Mouse (Mus musculus) testis, postnatal 10 days (tissue): ENCODE measurements around the gene Coa4.
A peak's percentile ranks its signal among the peaks of the same experiment; 100 is the strongest.

Experiments
- DNase-seq: peaks from one replicate; pipeline ENCODE4 v3.0.0; 2021; ENCODE audit warnings: low spot score

Gene Coa4

GRCm38 (mm10) chr7:100504740-100505487, 32.0 kb upstream of the Coa4 start:
- no peak for DNase-seq

GRCm38 (mm10) chr7:100506494-100506893, 30.4 kb upstream of the Coa4 start:
- DNase-seq, result no peak

GRCm38 (mm10) chr7:100508670-100509069, 28.2 kb upstream of the Coa4 start:
- DNase-seq, result no peak

GRCm38 (mm10) chr7:100511602-100512001, 25.3 kb upstream of the Coa4 start:
- no peak for DNase-seq

GRCm38 (mm10) chr7:100514573-100514972, 22.3 kb upstream of the Coa4 start, which contains the start of gene Dnajb13:
Gene Dnajb13, minus strand, starts transcription at chr7:100514960.
- no peak for DNase-seq

GRCm38 (mm10) chr7:100520204-100520603, 16.7 kb upstream of the Coa4 start:
- no peak for DNase-seq

- peak; percentile 95 for DNase-seq
Observed at GRCm38 (mm10) chr7:100520663-100521285, 16.1 kb upstream of the Coa4 start.

- DNase-seq, result no peak
Observed at GRCm38 (mm10) chr7:100522222-100522621, 14.6 kb upstream of the Coa4 start.

GRCm38 (mm10) chr7:100524669-100525068, 12.2 kb upstream of the Coa4 start:
- DNase-seq, result no peak

GRCm38 (mm10) chr7:100530766-100531165, 6.1 kb upstream of the Coa4 start:
- DNase-seq, result no peak

- DNase-seq, result no peak
Observed at GRCm38 (mm10) chr7:100533503-100533902, 3.4 kb upstream of the Coa4 start.

- DNase-seq, result no peak
Observed at GRCm38 (mm10) chr7:100534216-100534615, 2.7 kb upstream of the Coa4 start.

- no peak for DNase-seq
Observed at GRCm38 (mm10) chr7:100535831-100536230, 1.0 kb upstream of the Coa4 start.

- no peak for DNase-seq
Observed at GRCm38 (mm10) chr7:100537519-100537902, 640 bp downstream of the Coa4 start.

GRCm38 (mm10) chr7:100539516-100539915, 2.6 kb downstream of the Coa4 start:
- DNase-seq, result no peak

GRCm38 (mm10) chr7:100544437-100544836, 7.6 kb downstream of the Coa4 start:
- DNase-seq, result no peak

GRCm38 (mm10) chr7:100547631-100548030, 10.8 kb downstream of the Coa4 start:
- no peak for DNase-seq

- DNase-seq, result no peak
Observed at GRCm38 (mm10) chr7:100549796-100550195, 12.9 kb downstream of the Coa4 start.

GRCm38 (mm10) chr7:100550338-100551007, 13.6 kb downstream of the Coa4 start:
- DNase-seq, result peak; percentile 65

- DNase-seq, result no peak
Observed at GRCm38 (mm10) chr7:100554939-100555338, 18.1 kb downstream of the Coa4 start.

- peak; percentile 55 for DNase-seq
Observed at GRCm38 (mm10) chr7:100555431-100555951, 18.6 kb downstream of the Coa4 start.

GRCm38 (mm10) chr7:100557241-100557640, 20.4 kb downstream of the Coa4 start:
- no peak for DNase-seq

GRCm38 (mm10) chr7:100559331-100559730, 22.5 kb downstream of the Coa4 start:
- DNase-seq, result no peak
